Mouse (Mus musculus): ENCODE measurements around the gene Fam107a.
A peak's percentile ranks its signal among the peaks of the same experiment; 100 is the strongest.
"Not testable (repeated sequence)": the region's sequence is repeated elsewhere in the genome, so short reads cannot be mapped to it uniquely, and the experiment has no call there.

Gene Fam107a

DNA sequence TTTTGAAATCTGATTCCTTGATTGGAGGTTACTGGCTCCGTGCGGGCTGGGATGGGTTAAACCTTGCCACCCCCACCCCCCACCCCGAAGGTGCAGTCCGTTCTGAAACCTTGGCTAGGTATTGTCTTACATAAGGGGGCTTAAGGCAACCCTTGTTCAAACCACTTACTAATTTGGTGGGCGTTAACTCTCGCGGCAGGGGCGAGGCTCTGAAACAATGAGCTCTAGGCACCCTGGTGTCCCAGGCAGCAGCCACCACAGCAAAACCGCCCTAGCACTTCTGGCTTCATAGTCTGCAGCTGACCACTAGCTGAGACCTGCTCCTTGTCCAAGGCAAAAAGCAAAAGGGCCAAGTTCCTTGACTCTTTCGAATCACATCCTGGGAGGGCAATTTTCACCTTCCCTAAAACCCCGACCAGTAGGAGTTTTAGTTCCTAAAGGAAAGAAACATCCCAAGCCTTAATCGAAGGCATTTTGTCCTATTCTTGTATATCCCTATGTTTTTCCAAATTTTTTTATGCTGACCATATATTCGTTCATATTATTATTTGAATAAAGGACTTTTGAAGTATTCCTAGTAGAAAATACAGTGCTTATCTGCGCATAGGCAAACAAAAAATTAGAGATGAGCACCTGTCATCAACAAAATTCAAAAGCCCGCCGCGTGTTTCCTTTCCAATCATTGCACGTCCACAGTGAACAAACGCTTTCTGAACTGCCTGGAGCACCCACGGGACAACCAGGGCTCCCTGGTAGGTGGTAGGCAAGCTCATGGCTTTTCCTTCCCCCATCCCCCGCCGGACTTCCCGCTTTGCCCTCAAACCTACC, 1.2 kb downstream of the Fam107a start:
- no peak for DNase-seq (ENCODE audit: low read depth in 2 of 2, low spot score in 2 of 2)

- no peak for DNase-seq (ENCODE audit: low read depth in 2 of 2, low spot score in 2 of 2)
These were observed 2.7 kb downstream of the Fam107a start for GRCm38 (mm10) chr14:8315169-8315568.

- peak; percentile 2 to 8 for DNase-seq (ENCODE audit: low read depth in 2 of 2, low spot score in 2 of 2)
These were observed 3.3 kb downstream of the Fam107a start for GRCm38 (mm10) chr14:8314536-8314935.

- DNase-seq (ENCODE audit: low read depth in 2 of 2, low spot score in 2 of 2): no peak
These were observed 3.9 kb downstream of the Fam107a start for GRCm38 (mm10) chr14:8313877-8314276.

DNA sequence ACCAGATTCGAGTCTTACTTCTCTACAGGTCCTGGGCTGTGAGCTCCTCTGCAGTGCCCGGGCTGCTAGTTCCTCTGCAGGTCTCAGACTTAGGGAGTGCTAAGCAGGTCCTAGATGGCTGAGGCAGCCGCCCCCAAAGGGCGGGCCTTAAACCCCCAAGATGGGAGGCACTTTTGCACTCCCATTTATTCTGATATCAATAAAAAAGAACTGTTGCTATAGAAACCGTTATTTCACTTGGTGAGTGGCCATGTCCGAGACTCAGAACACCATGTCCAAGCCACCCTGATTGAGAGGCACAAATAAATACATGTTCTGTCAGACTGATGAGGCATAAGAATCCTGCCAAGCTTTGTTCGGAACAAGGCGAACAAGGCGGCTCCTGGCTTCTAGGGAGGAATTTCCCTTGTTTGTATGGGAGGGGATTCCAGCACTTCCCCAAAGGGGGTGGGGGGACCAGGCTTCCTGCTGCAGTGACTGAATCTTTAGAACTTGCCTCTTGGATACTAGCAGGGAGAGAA, 8.1 kb downstream of the Fam107a start:
- no peak for DNase-seq (ENCODE audit: low read depth in 2 of 2, low spot score in 2 of 2)

DNA sequence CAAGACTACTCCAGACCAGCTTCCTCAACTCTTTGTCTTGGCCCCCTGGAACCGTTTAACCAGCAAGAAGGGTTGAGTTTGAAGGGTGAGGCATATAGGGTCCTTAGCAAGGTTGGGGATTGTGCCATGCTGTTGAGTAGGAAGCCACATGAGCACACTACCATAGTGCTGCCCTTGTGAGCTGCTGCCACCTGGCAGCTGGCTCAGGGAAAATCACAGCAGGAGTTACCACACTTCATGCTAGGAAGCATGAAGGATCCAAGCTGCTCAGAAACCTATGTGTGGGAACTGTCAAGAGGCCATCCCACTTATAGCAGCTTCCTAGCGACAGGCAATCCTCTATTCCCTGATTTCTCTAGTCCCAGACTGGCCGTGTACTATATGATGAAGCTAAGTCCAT, 9.2 kb downstream of the Fam107a start:
- DNase-seq (ENCODE audit: low read depth in 2 of 2, low spot score in 2 of 2): no peak

DNA sequence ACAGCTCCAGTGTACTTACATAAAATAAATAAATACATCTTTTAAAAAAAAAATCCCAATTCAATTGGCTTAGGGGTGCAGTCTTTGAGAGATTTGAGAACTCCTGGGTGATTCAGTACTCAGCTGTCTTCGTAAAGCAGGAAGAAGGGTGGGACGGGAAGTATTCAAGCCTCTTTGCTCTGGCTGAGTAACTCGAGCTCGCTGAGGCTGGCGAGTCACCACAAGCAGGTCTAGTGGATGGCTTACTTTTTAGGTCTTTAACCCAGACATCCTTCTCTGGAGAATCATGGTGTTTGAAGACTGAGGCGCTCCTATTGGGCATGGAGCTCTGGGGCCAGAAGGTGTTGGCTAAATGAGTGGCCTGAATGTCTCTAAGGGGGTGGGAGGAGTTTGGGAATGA, 10.9 kb downstream of the Fam107a start:
- no peak for DNase-seq (ENCODE audit: low read depth in 2 of 2, low spot score in 2 of 2)

DNA sequence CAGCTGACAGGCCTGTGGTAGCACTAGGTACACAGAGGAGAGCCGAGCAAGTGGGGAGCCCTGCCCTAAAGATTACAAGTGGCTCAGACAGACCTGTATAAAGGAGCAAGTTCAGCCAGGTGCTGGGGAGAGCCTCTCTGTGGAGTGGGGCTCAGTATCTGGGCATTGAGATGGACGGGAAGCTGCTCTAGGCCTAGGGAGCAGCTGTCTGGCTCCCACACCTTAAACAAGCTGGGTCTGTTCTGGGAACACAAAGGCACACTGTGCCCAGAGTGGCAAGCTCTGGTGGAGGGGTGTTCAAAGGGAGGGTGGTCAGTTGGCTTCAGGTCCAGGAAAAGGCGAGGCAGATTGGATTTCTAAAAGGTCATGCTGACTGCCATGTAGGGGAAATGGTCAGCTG, 12.8 kb downstream of the Fam107a start:
- DNase-seq (ENCODE audit: low read depth in 2 of 2, low spot score in 2 of 2): no peak

DNA sequence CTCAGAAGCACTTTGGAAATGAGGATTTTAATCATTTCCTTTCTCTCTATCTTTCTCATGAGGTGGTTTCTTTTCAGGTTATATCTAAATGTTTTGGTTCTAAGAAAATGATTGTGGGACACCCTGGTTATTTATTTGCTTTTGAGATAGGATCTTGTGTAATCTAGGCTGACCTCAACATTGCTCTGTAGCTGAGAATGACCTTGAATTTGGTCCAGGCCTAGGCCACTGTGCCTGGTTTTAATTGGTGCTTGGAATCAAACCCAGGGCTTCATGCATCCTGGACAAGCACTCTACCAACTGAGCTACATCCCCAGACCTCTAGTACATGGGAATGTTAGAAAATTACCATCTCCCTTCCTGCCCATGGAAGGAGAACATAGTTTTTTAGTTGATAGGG, 13.7 kb downstream of the Fam107a start:
- DNase-seq (ENCODE audit: low read depth in 2 of 2, low spot score in 2 of 2): no peak

- DNase-seq (ENCODE audit: low read depth in 2 of 2, low spot score in 2 of 2): no peak
These were observed 15.1 kb downstream of the Fam107a start for GRCm38 (mm10) chr14:8302687-8303086.

DNA sequence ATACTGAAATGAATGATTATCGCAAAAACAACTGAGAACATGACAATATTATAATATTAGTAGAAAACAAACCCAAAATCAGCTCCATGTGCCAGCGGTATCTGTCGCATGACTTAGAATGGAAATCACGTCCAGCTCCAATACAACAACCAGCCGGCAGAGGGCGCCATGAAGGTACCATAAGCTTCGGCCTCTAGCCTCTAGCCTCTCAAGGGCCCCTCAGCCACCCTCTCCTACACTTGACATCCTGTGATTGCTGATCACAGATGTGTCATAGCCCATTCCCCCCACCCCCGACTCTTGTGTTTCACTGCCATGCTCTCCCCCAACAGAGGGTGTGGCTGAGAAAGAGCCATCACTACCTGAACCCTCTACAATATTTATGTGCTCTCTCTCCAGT, 17.5 kb downstream of the Fam107a start:
- DNase-seq (ENCODE audit: low read depth in 2 of 2, low spot score in 2 of 2): peak in 1 of 2 experiments; percentile 18

- no peak for DNase-seq (ENCODE audit: low read depth in 2 of 2, low spot score in 2 of 2)
These were observed 19.9 kb downstream of the Fam107a start for GRCm38 (mm10) chr14:8297889-8298293.

DNA sequence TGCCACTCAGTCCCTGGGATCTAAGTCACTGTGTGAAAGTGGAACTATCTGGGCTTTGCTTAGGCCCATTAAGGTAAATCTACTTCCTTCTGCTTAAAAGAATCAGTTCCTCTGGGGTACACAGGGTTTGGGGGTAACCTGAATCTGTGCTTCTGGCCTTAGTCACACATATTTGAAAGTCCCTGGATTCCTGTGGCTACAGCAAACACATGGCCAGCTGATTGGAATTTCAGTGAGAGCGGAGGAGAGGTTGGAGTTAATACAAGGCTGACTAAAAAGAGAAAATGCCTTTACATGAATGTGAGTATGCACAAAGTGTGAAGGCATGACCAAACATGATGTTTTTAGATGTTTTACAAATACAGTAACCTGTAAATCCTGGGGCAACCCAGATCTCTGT, 23.6 kb downstream of the Fam107a start:
- DNase-seq (ENCODE audit: low read depth in 2 of 2, low spot score in 2 of 2): no peak

DNA sequence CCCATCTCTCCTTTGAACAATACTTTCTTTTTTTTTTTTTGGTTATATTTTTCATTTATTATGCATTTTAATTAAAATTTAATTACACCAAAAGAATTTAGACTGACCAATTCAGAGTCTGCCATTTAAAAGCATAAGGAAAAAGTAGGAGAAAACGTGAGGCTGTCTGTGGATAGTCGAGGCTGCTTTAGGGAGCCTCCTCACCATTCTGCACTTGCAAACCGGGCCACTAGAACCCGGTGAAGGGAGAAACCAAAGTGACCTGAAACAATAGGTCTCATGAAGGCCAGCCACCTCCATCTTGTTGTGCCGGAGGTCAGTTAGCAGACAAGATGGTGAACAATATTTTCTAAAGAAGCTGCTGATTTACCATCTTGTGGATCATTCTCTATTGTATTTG, 31.2 kb downstream of the Fam107a start:
- peak; percentile 30 to 59 for DNase-seq (ENCODE audit: low read depth in 2 of 2, low spot score in 2 of 2)

DNA sequence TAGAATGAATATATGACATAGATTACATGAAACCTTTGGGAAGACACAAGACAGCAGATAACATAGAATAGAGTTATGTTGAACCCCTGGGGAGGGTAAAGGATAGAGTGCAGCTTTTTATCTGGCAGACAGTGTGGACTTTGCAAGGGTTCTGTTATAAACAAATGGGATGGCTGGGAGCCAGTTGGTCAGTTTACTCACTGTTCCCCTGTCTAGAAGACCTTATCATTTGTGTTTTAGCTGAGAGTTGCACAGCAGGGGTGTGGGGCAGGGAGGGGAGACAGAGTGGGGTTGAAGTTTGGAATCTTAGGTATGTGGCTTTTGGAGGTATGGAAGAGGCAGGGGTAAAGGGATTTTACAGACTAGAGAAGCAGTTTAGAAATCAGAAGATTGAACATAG, 34.0 kb downstream of the Fam107a start:
- DNase-seq (ENCODE audit: low read depth in 2 of 2, low spot score in 2 of 2): no peak

DNA sequence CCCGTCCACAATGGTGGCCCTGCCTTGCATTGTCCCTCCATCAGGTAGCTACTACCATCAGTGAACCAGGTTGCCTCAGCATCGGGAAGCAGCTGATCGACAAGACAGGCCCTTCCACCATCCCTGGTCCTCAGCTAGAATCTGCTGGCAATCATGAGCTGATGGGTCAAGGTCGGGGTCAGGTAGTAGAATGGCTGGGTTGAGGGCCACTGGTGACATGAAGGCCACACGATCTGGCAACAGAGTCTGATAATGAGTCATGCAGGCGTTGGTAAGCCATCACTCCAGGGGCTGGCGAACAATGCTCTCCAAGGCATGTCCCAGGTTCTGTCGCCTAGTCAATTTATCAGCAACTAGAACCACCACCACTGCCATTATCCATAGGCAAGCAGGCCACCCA, 46.5 kb downstream of the Fam107a start:
- not testable (repeated sequence) for DNase-seq (ENCODE audit: low read depth in 2 of 2, low spot score in 2 of 2)

DNA sequence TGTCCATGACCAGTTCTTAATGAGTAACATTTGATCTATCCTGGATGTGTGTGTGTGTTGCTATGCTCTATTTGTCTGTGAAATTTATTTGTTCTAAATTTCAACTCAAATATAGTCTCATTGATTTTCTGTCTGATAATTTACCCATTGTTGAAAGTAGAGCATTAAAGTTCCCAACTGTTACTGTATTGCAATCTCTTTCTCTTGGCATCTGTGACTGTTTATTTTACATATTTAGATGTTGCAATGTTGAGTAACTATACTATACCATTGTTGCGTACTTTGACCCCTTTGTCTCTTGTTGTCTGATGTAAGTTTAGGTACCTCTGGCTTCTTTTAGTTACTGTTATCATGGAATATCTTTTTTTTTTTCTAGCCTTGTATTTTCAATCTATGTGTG, 53.4 kb downstream of the Fam107a start:
- no peak for DNase-seq (ENCODE audit: low read depth in 2 of 2, low spot score in 2 of 2)

GRCm38 (mm10) chr14:8262242-8262641, 55.6 kb downstream of the Fam107a start:
- DNase-seq (ENCODE audit: low read depth in 2 of 2, low spot score in 2 of 2): no peak

- DNase-seq (ENCODE audit: low read depth in 2 of 2, low spot score in 2 of 2): no peak
These were observed 57.6 kb downstream of the Fam107a start for GRCm38 (mm10) chr14:8260214-8260613.

DNA sequence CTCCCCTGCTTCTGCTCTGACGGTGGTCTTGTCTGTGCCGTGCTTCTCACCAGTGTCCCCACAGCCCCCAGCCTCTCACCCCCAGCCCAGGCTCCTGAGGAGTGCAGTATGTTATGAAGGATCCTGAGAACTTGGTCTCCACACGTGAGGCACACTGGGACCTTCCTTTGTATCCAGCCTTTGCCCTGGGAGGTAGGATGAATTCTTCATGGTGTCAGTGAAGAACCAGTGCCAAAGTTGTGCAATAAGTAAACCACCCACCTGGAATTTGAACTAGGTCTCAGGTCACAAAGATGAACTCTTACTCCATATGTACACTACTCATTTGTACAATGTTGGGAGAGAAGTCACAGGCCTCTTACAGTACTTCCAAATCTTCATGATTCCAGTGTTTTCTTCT, 58.7 kb downstream of the Fam107a start, which contains the start of gene Acox2:
Acox2 (minus strand) TSS at position 188 of the 400 bp plus-strand sequence.
- DNase-seq (ENCODE audit: low read depth in 2 of 2, low spot score in 2 of 2): no peak

DNA sequence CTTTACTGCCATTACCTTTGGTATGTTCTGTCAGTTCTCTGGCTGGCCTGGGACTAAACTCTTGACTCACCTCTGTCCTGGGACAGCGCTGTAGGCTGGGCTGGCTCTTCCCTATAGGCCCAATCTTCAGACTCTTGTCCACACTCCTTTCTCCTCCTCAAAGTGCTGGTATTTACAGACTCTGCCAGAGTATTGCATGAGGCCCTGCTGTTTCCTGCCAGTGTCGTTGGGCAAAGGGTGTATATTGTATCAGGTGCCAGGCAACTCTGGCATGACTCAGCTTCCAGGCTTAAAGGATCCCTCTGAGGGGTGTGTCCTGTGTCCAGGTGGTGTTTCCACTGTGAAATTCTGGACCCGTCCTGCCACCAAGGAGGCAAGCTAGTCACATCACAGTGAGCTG, 59.1 kb downstream of the Fam107a start:
- DNase-seq (ENCODE audit: low read depth in 2 of 2, low spot score in 2 of 2): no peak

GRCm38 (mm10) chr14:8258335-8258627, 59.5 kb downstream of the Fam107a start:
- no peak for DNase-seq (ENCODE audit: low read depth in 2 of 2, low spot score in 2 of 2)

Measured in CD8-positive naive resting alpha-beta T cell, adult 2 months (primary cell).